Mouse (Mus musculus) E14TG2a.4 (cell line): ENCODE data around the gene Cerk.
"Not testable (repeated sequence)": the region's sequence is repeated elsewhere in the genome, so short reads cannot be mapped to it uniquely, and the experiment has no call there.

Experiments
- H3K27me3 ChIP-seq: 2 replicates; pipeline ENCODE4 v1.6.1; 2014; ENCODE audit warnings: low read length, control low read depth; ENCODE audit not compliant: insufficient read depth
- H3K36me3 ChIP-seq: 2 replicates; pipeline ENCODE4 v1.6.1; 2014; ENCODE audit warnings: low read length, control low read depth; ENCODE audit not compliant: insufficient read depth
- H3K4me1 ChIP-seq: replicated peaks from 2 replicates; pipeline ENCODE4 v1.6.1; 2014; ENCODE audit warnings: low read depth, low read length, control low read depth
- H3K4me3 ChIP-seq: replicated peaks from 2 replicates; pipeline ENCODE4 v1.5.1; 2014; ENCODE audit warnings: mild to moderate bottlenecking, low read length
- H3K9me3 ChIP-seq: 2 replicates; pipeline ENCODE4 v1.6.1; 2014; ENCODE audit warnings: low read length, control low read depth
- CTCF ChIP-seq: conservative IDR thresholded peaks from 2 replicates; pipeline ENCODE4 v1.5.1; 2014; ENCODE audit warnings: low read length
- NANOG ChIP-seq: IDR thresholded peaks from 2 replicates; pipeline ENCODE4 v1.6.1; 2014; ENCODE audit warnings: borderline replicate concordance, low read length, mixed read lengths
- POU5F1 ChIP-seq: IDR thresholded peaks from 2 replicates; pipeline ENCODE4 v1.6.1; 2014; ENCODE audit warnings: low read length, borderline replicate concordance

The Cerk gene

GRCm38 (mm10) chr15:86214549-86215201 lies 28.7 kb upstream of the Cerk start:
- TF ChIP-seq CTCF (no peak), POU5F1 (no peak), NANOG (no peak)
- Histone ChIP-seq H3K4me1 (peaks cover 33% of the 10 kb centered on the region), H3K36me3 (peaks cover 21% of the 10 kb centered on the region), H3K4me3 (peak overlapping the region; percentile 97), H3K9me3 (no peaks in the 10 kb centered on the region), H3K27me3 (no peaks in the 10 kb centered on the region)

- H3K4me3 ChIP-seq = peak within 1 kb of the TSS; percentile 97
- H3K4me1 ChIP-seq = peaks cover 32% of the 10 kb centered on the region
- no peak for TF ChIP-seq POU5F1
- no peak for TF ChIP-seq CTCF
- TF ChIP-seq NANOG = no peak
- H3K9me3 ChIP-seq = no peaks in the 10 kb centered on the region
- H3K36me3 ChIP-seq = peaks cover 21% of the 10 kb centered on the region
- H3K27me3 ChIP-seq = no peaks in the 10 kb centered on the region
These were observed 28.0 kb upstream of the Cerk start, which contains the start of gene Tbc1d22a for GRCm38 (mm10) chr15:86213753-86214548. Gene Tbc1d22a (plus strand): TSS chr15:86214459.

- H3K4me1 ChIP-seq = peaks cover 37% of the 10 kb centered on the region
These were observed 26.3 kb upstream of the Cerk start for GRCm38 (mm10) chr15:86212193-86212592.

GRCm38 (mm10) chr15:86206385-86206784 lies 20.4 kb upstream of the Cerk start:
- no peak overlapping the region for H3K4me3 ChIP-seq
- no peaks in the 10 kb centered on the region for H3K9me3 ChIP-seq
- peaks cover 49% of the 10 kb centered on the region for H3K4me1 ChIP-seq
- H3K36me3 ChIP-seq = peaks cover 13% of the 10 kb centered on the region
- H3K27me3 ChIP-seq = peaks cover 4% of the 10 kb centered on the region; the same call in 1 of the 2 replicates
- TF ChIP-seq POU5F1 (no peak), NANOG (no peak)

More at GRCm38 (mm10) chr15:86212193-86212592, 26.3 kb upstream of the Cerk start:
- not testable (repeated sequence) for H3K27me3 ChIP-seq, H3K4me3 ChIP-seq, H3K9me3 ChIP-seq
- H3K36me3 ChIP-seq = peaks cover 21% of the 10 kb centered on the region

GRCm38 (mm10) chr15:86205300-86205699 lies 19.4 kb upstream of the Cerk start:
- peaks cover 4% of the 10 kb centered on the region; the same call in 1 of the 2 replicates for H3K36me3 ChIP-seq
- H3K4me1 ChIP-seq = peaks cover 59% of the 10 kb centered on the region
- H3K4me3 ChIP-seq = no peak overlapping the region
- H3K9me3 ChIP-seq = no peaks in the 10 kb centered on the region
- TF ChIP-seq POU5F1 = no peak
- TF ChIP-seq NANOG = no peak
- peak; percentile 94 for TF ChIP-seq CTCF
- peaks cover 4% of the 10 kb centered on the region for H3K27me3 ChIP-seq

- no peak for TF ChIP-seq NANOG
- TF ChIP-seq POU5F1 = no peak
- no peak for TF ChIP-seq CTCF
- Histone ChIP-seq H3K4me1 (peaks cover 55% of the 10 kb centered on the region), H3K36me3 (no peaks in the 10 kb centered on the region), H3K4me3 (0 out of 2 replicates have a peak overlapping the region, but pooled peaks have one; percentile 39), H3K9me3 (no peaks in the 10 kb centered on the region), H3K27me3 (peaks cover 13% of the 10 kb centered on the region)
These were observed 18.1 kb upstream of the Cerk start for GRCm38 (mm10) chr15:86203942-86204561.

GRCm38 (mm10) chr15:86203292-86203793 lies 17.4 kb upstream of the Cerk start:
- TF ChIP-seq NANOG = no peak
- Histone ChIP-seq H3K9me3 (no peaks in the 10 kb centered on the region), H3K4me3 (no peak overlapping the region), H3K4me1 (peaks cover 48% of the 10 kb centered on the region), H3K27me3 (peaks cover 20% of the 10 kb centered on the region), H3K36me3 (no peaks in the 10 kb centered on the region)

GRCm38 (mm10) chr15:86202640-86203039 lies 16.7 kb upstream of the Cerk start:
- Histone ChIP-seq H3K9me3 (no peaks in the 10 kb centered on the region), H3K4me1 (peaks cover 48% of the 10 kb centered on the region)

More at GRCm38 (mm10) chr15:86202640-86203039, 16.7 kb upstream of the Cerk start:
- Histone ChIP-seq H3K27me3 (peaks cover 27% of the 10 kb centered on the region), H3K4me3 (no peak overlapping the region), H3K36me3 (no peaks in the 10 kb centered on the region)
- TF ChIP-seq NANOG (no peak), CTCF (no peak), POU5F1 (no peak)
